Mouse (Mus musculus) C2C12 (cell line): Measurements from ENCODE around the gene Bcar3. TPM values are rescaled to one million over a fixed set of nuclear protein-coding genes. Genes with fewer than 3 reads are reported as not detected.

Experiments
- H3K27me3 ChIP-seq: one replicate; pipeline ENCODE4 v1.6.1; 2011; ENCODE audit not compliant: control insufficient read depth, insufficient read depth, insufficient read length
- H3K36me3 ChIP-seq: one replicate; pipeline ENCODE4 v1.6.1; 2011; ENCODE audit not compliant: control insufficient read depth, insufficient read depth
- H3K4me3 ChIP-seq: one replicate; pipeline ENCODE4 v1.5.1; 2011; ENCODE audit warnings: mild to moderate bottlenecking, control low read depth; ENCODE audit not compliant: poor library complexity, insufficient read depth, severe bottlenecking
- H3K79me2 ChIP-seq: one replicate; pipeline ENCODE4 v1.6.1; 2011; ENCODE audit not compliant: control insufficient read depth, insufficient read depth
- H3K79me3 ChIP-seq: one replicate; pipeline ENCODE4 v1.6.1; 2011; ENCODE audit warnings: low read depth, control low read depth
- H3ac ChIP-seq: one replicate; pipeline ENCODE3; 2011; ENCODE audit warnings: low read depth; ENCODE audit not compliant: control insufficient read depth, insufficient read length
- CEBPB ChIP-seq: IDR thresholded peaks from one replicate; pipeline ENCODE4 v1.6.1; 2011; ENCODE audit warnings: low read depth, mild to moderate bottlenecking, control low read depth, moderate library complexity
- CTCF ChIP-seq: IDR thresholded peaks from one replicate; pipeline ENCODE4 v1.5.1; 2011; ENCODE audit not compliant: control insufficient read depth, insufficient read depth, insufficient read length
- FOSL1 ChIP-seq: IDR thresholded peaks from one replicate; pipeline ENCODE4 v1.8.0; 2011; ENCODE audit warnings: mild to moderate bottlenecking, low read length; ENCODE audit not compliant: poor library complexity, insufficient read depth, severe bottlenecking
- MAX ChIP-seq: IDR thresholded peaks from one replicate; pipeline ENCODE4 v1.6.1; 2011; ENCODE audit warnings: mild to moderate bottlenecking, control low read depth
- MYOD1 ChIP-seq: IDR thresholded peaks from one replicate; pipeline ENCODE4 v1.6.1; 2011; ENCODE audit warnings: low read depth; ENCODE audit not compliant: control insufficient read depth, insufficient read length
- MYOG ChIP-seq: IDR thresholded peaks from one replicate; pipeline ENCODE4 v1.6.1; 2011; ENCODE audit not compliant: control insufficient read depth, insufficient read length; ENCODE audit errors: extremely low read depth
- USF1 ChIP-seq: IDR thresholded peaks from one replicate; pipeline ENCODE4 v1.6.1; 2011; ENCODE audit warnings: low read depth, mild to moderate bottlenecking, control low read depth, moderate library complexity
- polyA plus RNA-seq: library from polyadenylated mRNA; unstranded; fragments of >200 nt; fragmentation: generic; extraction: Trizol; gene quantifications from one replicate; pipeline ENCODE4 v1.2.1, GENCODE M21; 2012; ENCODE audit warnings: missing spikeins

Bcar3 gene
- polyA plus RNA-seq, 1 experiment, result 34.9 TPM

- H3K79me3 ChIP-seq, result no peaks in the 10 kb centered on the region
- no peak overlapping the region for H3K4me3 ChIP-seq
- TF ChIP-seq USF1, result no peak
- no peak for TF ChIP-seq MAX
- H3K79me2 ChIP-seq, result no peaks in the 10 kb centered on the region
- peaks cover 3% of the 10 kb centered on the region for H3K36me3 ChIP-seq
- H3K27me3 ChIP-seq, result no peaks in the 10 kb centered on the region
- no peak overlapping the region for H3ac ChIP-seq
Observed at GRCm38 (mm10) chr3:122290696-122291095, 3.2 kb upstream of the Bcar3 start.

GRCm38 (mm10) chr3:122291828-122292227 lies 2.1 kb upstream of the Bcar3 start:
- H3K4me3 ChIP-seq, result no peak overlapping the region
- H3K27me3 ChIP-seq, result no peaks in the 10 kb centered on the region
- H3ac ChIP-seq, result no peak overlapping the region
- no peaks in the 10 kb centered on the region for H3K79me2 ChIP-seq
- no peaks in the 10 kb centered on the region for H3K36me3 ChIP-seq
- TF ChIP-seq MYOG (no peak), CEBPB (no peak), MYOD1 (no peak), CTCF (no peak), FOSL1 (no peak), USF1 (no peak), MAX (no peak)
- H3K79me3 ChIP-seq, result no peaks in the 10 kb centered on the region

GRCm38 (mm10) chr3:122292300-122293222 lies 1.4 kb upstream of the Bcar3 start:
- no peaks in the 10 kb centered on the region for H3K79me2 ChIP-seq
- H3ac ChIP-seq, result peak overlapping the region; percentile 90
- H3K36me3 ChIP-seq, result no peaks in the 10 kb centered on the region
- no peaks in the 10 kb centered on the region for H3K27me3 ChIP-seq
- no peaks in the 10 kb centered on the region for H3K79me3 ChIP-seq
- no peak for TF ChIP-seq USF1
- no peak for TF ChIP-seq CTCF
- TF ChIP-seq MYOD1, result peak; percentile 19
- no peak for TF ChIP-seq MAX
- TF ChIP-seq MYOG, result no peak
- no peak for TF ChIP-seq FOSL1
- peak; percentile 31 for TF ChIP-seq CEBPB
- peak overlapping the region; percentile 70 for H3K4me3 ChIP-seq

GRCm38 (mm10) chr3:122293223-122293953 lies 548 bp upstream of the Bcar3 start:
- Histone ChIP-seq H3K79me2 (no peaks in the 10 kb centered on the region), H3ac (peak overlapping the region; percentile 90), H3K36me3 (no peaks in the 10 kb centered on the region), H3K79me3 (no peaks in the 10 kb centered on the region), H3K4me3 (peak overlapping the region; percentile 70), H3K27me3 (no peaks in the 10 kb centered on the region)
- TF ChIP-seq FOSL1 (no peak), MYOG (no peak), MAX (peak; percentile 42)

GRCm38 (mm10) chr3:122295511-122295910 lies 1.6 kb downstream of the Bcar3 start:
- H3K79me2 ChIP-seq, result no peaks in the 10 kb centered on the region
- no peak overlapping the region for H3ac ChIP-seq
- H3K36me3 ChIP-seq, result no peaks in the 10 kb centered on the region
- no peak for TF ChIP-seq CEBPB
- peak; percentile 70 for TF ChIP-seq CTCF
- no peak for TF ChIP-seq USF1
- peak; percentile 27 for TF ChIP-seq MAX
- no peaks in the 10 kb centered on the region for H3K79me3 ChIP-seq
- H3K27me3 ChIP-seq, result no peaks in the 10 kb centered on the region
- no peak overlapping the region for H3K4me3 ChIP-seq

- no peaks in the 10 kb centered on the region for H3K79me2 ChIP-seq
- TF ChIP-seq MYOD1, result no peak
- no peak for TF ChIP-seq USF1
- TF ChIP-seq CTCF, result no peak
- TF ChIP-seq CEBPB, result no peak
- TF ChIP-seq FOSL1, result no peak
- no peaks in the 10 kb centered on the region for H3K36me3 ChIP-seq
- H3ac ChIP-seq, result no peak overlapping the region
- no peaks in the 10 kb centered on the region for H3K79me3 ChIP-seq
- H3K27me3 ChIP-seq, result no peaks in the 10 kb centered on the region
- no peak overlapping the region for H3K4me3 ChIP-seq
Observed at GRCm38 (mm10) chr3:122296979-122297378, 3.0 kb downstream of the Bcar3 start.
